Mouse (Mus musculus): ENCODE results near the gene Pou4f1. TPM values are rescaled to one million over a fixed set of nuclear protein-coding genes. Genes with fewer than 3 reads are reported as not detected.

Gene Pou4f1
- polyA plus RNA-seq, 1 experiment from 2014 or later, result 0.64 TPM

Other genes starting within 250 kb of the Pou4f1 start
- 27.4 and 37.2 TPM in 2 replicates for gene Rnf219, start 54.6 kb upstream of the Pou4f1 start, polyA plus RNA-seq (2014; fragmentation: Nextera tagmentation; extraction: Ambion mirVana)

Data from kidney, embryonic 14.5 days (tissue).